Mouse (Mus musculus): ENCODE results near the gene 6820408C15Rik. TPM values are rescaled to one million over a fixed set of nuclear protein-coding genes. Genes with fewer than 3 reads are reported as not detected.
"Not testable (repeated sequence)": the region's sequence is repeated elsewhere in the genome, so short reads cannot be mapped to it uniquely, and the experiment has no call there.

Gene 6820408C15Rik
- polyA plus RNA-seq, 1 experiment from 2014 or later, result 2.2 TPM

GRCm38 (mm10) chr2:152412526-152413157, 2.7 kb upstream of the 6820408C15Rik start:
- H3K9me3 ChIP-seq, result no peaks in the 10 kb centered on the region
- peaks cover 47% of the 10 kb centered on the region for H3K4me1 ChIP-seq (replicated peaks)
- peak overlapping the region; percentile 94 for H3K9ac ChIP-seq
- no peak for ATAC-seq (ENCODE audit: low FRiP score, low read depth)
- H3K27ac ChIP-seq (replicated peaks), result peak overlapping the region; percentile 98
- H3K27me3 ChIP-seq, result no peaks in the 10 kb centered on the region
- H3K36me3 ChIP-seq, result no peaks in the 10 kb centered on the region
- H3K4me2 ChIP-seq, result peak overlapping the region; percentile 92
- WGBS, result 4% methylated on average over 15 of the region's 15 CpGs
- H3K4me3 ChIP-seq, result peak overlapping the region; percentile 96

GRCm38 (mm10) chr2:152413158-152413764, 2.1 kb upstream of the 6820408C15Rik start:
- Histone ChIP-seq H3K9ac (peak overlapping the region; percentile 94), H3K4me2 (peak overlapping the region; percentile 92), H3K27ac (replicated peaks) (peak overlapping the region; percentile 98), H3K27me3 (no peaks in the 10 kb centered on the region), H3K4me3 (peak overlapping the region; percentile 96), H3K4me1 (replicated peaks) (peaks cover 47% of the 10 kb centered on the region), H3K9me3 (no peaks in the 10 kb centered on the region), H3K36me3 (no peaks in the 10 kb centered on the region)
- no peak for ATAC-seq (ENCODE audit: low FRiP score, low read depth)
- WGBS, result under 1% methylated on average over 21 of the region's 21 CpGs

- ATAC-seq (ENCODE audit: low FRiP score, low read depth), result peak; percentile 24; the same call in 1 of the 2 replicates
- Histone ChIP-seq H3K27me3 (no peaks in the 10 kb centered on the region), H3K4me2 (peak overlapping the region; percentile 92), H3K9me3 (no peaks in the 10 kb centered on the region), H3K9ac (peak overlapping the region; percentile 94), H3K4me1 (replicated peaks) (peaks cover 47% of the 10 kb centered on the region), H3K4me3 (peak overlapping the region; percentile 96), H3K36me3 (no peaks in the 10 kb centered on the region), H3K27ac (replicated peaks) (peak overlapping the region; percentile 98)
- WGBS, result under 1% methylated on average over 85 of the region's 86 CpGs
Observed at GRCm38 (mm10) chr2:152413765-152414584, 1.4 kb upstream of the 6820408C15Rik start.

- Histone ChIP-seq H3K9ac (peak within 1 kb of the TSS; percentile 94), H3K4me1 (replicated peaks) (peaks cover 47% of the 10 kb centered on the region), H3K9me3 (no peaks in the 10 kb centered on the region), H3K27ac (replicated peaks) (peak within 1 kb of the TSS; percentile 98), H3K36me3 (no peaks in the 10 kb centered on the region), H3K27me3 (no peaks in the 10 kb centered on the region), H3K4me2 (peak within 1 kb of the TSS; percentile 92), H3K4me3 (peak within 1 kb of the TSS; percentile 96)
- under 1% methylated on average over 65 of the region's 65 CpGs for WGBS
- ATAC-seq (ENCODE audit: low FRiP score, low read depth), result peak; percentile 83
Observed at GRCm38 (mm10) chr2:152414591-152415165, 709 bp upstream of the 6820408C15Rik start, which contains the start of gene Zcchc3. TSS of gene Zcchc3 (minus strand) at chr2:152415027.

GRCm38 (mm10) chr2:152415786-152416185, 399 bp downstream of the 6820408C15Rik start:
- no peaks in the 10 kb centered on the region for H3K9me3 ChIP-seq
- peak overlapping the region; percentile 96 for H3K4me3 ChIP-seq
- H3K4me1 ChIP-seq (replicated peaks), result peaks cover 37% of the 10 kb centered on the region
- ATAC-seq (ENCODE audit: low FRiP score, low read depth), result no peak
- 97% methylated on average over 3 of the region's 3 CpGs for WGBS
- H3K4me2 ChIP-seq, result peak overlapping the region; percentile 92
- peak overlapping the region; percentile 98; the same call in 1 of the 2 replicates for H3K27ac ChIP-seq (replicated peaks)
- H3K27me3 ChIP-seq, result no peaks in the 10 kb centered on the region
- H3K36me3 ChIP-seq, result no peaks in the 10 kb centered on the region
- peak overlapping the region; percentile 94; the same call in 1 of the 2 replicates for H3K9ac ChIP-seq

GRCm38 (mm10) chr2:152427493-152427892, 12.1 kb downstream of the 6820408C15Rik start:
- H3K4me3 ChIP-seq, result 0 out of 2 replicates have a peak overlapping the region, but pooled peaks have one; percentile 3
- H3K9me3 ChIP-seq, result no peaks in the 10 kb centered on the region
- H3K4me1 ChIP-seq (replicated peaks), result peaks cover 10% of the 10 kb centered on the region
- 5% methylated on average over 12 of the region's 12 CpGs for WGBS
- no peak overlapping the region for H3K27ac ChIP-seq (replicated peaks)
- H3K4me2 ChIP-seq, result peak overlapping the region; percentile 44
- no peaks in the 10 kb centered on the region for H3K27me3 ChIP-seq
- no peak overlapping the region for H3K9ac ChIP-seq
- H3K36me3 ChIP-seq, result no peaks in the 10 kb centered on the region
- ATAC-seq (ENCODE audit: low FRiP score, low read depth), result 0 out of 2 replicates have a peak, but pooled peaks have one; percentile 38

- not testable (repeated sequence) for H3K9me3 ChIP-seq; H3K4me2 ChIP-seq; H3K4me3 ChIP-seq; H3K4me1 ChIP-seq (replicated peaks); H3K27me3 ChIP-seq; H3K9ac ChIP-seq; ATAC-seq (ENCODE audit: low FRiP score, low read depth); H3K36me3 ChIP-seq; H3K27ac ChIP-seq (replicated peaks)
- WGBS, result 92% methylated on average over 2 of the region's 2 CpGs
Observed at GRCm38 (mm10) chr2:152428481-152428880, 13.1 kb downstream of the 6820408C15Rik start.

- H3K27ac ChIP-seq (replicated peaks), result 0 out of 2 replicates have a peak overlapping the region, but pooled peaks have one; percentile 20
Observed at GRCm38 (mm10) chr2:152436405-152436901, 21.1 kb downstream of the 6820408C15Rik start.

GRCm38 (mm10) chr2:152436983-152437860, 21.8 kb downstream of the 6820408C15Rik start:
- Histone ChIP-seq H3K4me2 (peak overlapping the region; percentile 56), H3K9me3 (no peaks in the 10 kb centered on the region), H3K36me3 (no peaks in the 10 kb centered on the region), H3K27me3 (no peaks in the 10 kb centered on the region), H3K9ac (0 out of 2 replicates have a peak overlapping the region, but pooled peaks have one; percentile 14), H3K27ac (replicated peaks) (0 out of 2 replicates have a peak overlapping the region, but pooled peaks have one; percentile 20), H3K4me3 (peak overlapping the region; percentile 26), H3K4me1 (replicated peaks) (peaks cover 12% of the 10 kb centered on the region)
- 4% methylated on average over 21 of the region's 23 CpGs for WGBS
- peak; percentile 87 for ATAC-seq (ENCODE audit: low FRiP score, low read depth)

More at GRCm38 (mm10) chr2:152436405-152436901, 21.1 kb downstream of the 6820408C15Rik start:
- Histone ChIP-seq H3K9me3 (no peaks in the 10 kb centered on the region), H3K4me3 (no peak overlapping the region), H3K4me1 (replicated peaks) (peaks cover 12% of the 10 kb centered on the region), H3K4me2 (no peak overlapping the region), H3K9ac (no peak overlapping the region), H3K27me3 (no peaks in the 10 kb centered on the region), H3K36me3 (no peaks in the 10 kb centered on the region)
- no peak for ATAC-seq (ENCODE audit: low FRiP score, low read depth)
- 69% methylated on average over 7 of the region's 7 CpGs for WGBS

GRCm38 (mm10) chr2:152438963-152439362, 23.6 kb downstream of the 6820408C15Rik start:
- H3K36me3 ChIP-seq, result no peaks in the 10 kb centered on the region
- H3K4me2 ChIP-seq, result no peak overlapping the region
- no peaks in the 10 kb centered on the region for H3K9me3 ChIP-seq
- no peak for ATAC-seq (ENCODE audit: low FRiP score, low read depth)
- H3K27me3 ChIP-seq, result no peaks in the 10 kb centered on the region
- H3K27ac ChIP-seq (replicated peaks), result no peak overlapping the region
- H3K9ac ChIP-seq, result no peak overlapping the region
- H3K4me3 ChIP-seq, result no peak overlapping the region
- H3K4me1 ChIP-seq (replicated peaks), result peaks cover 12% of the 10 kb centered on the region
- WGBS, result 68% methylated on average over 1 of the region's 1 CpGs

Measured in hindbrain, embryonic 15.5 days (tissue).